Mouse (Mus musculus) heart, postnatal 36 days (tissue): Measurements from ENCODE around the gene Lrriq3. TPM values are rescaled to one million over a fixed set of nuclear protein-coding genes. Genes with fewer than 3 reads are reported as not detected.

Experiments
- DNase-seq, 2 experiments: peaks; one replicate each; pipeline ENCODE4 v3.0.0; 2021 to 2022
- intact Hi-C: fragments of 180-260 bp; cut with DNase I; formaldehyde crosslinking; loops from one replicate; pipeline ENCODE4 v1.15.1; 2025
- total RNA-seq, 2 experiments: library from RNA; stranded (reverse); gene quantifications; 2 replicates each; pipeline ENCODE4 v1.2.3; 2021

The Lrriq3 gene
- total RNA-seq = under 1 TPM; 0.28 to 0.43 TPM

- peak; percentile 84 to 87 for DNase-seq
- intact Hi-C loops = loop anchor here (2.0 to 5.0 kb wide), 2 partner anchors 35 to 496 kb away; partner anchors contain the start of genes Cryz and Tyw3
Observed at GRCm38 (mm10) chr3:155093116-155093956, at the start of gene Lrriq3, which contains the start of gene Fpgt. Gene Lrriq3, plus strand, starts transcription at chr3:155093434. Gene Fpgt, minus strand, starts transcription at chr3:155093403.

- intact Hi-C loops = loop anchor here (10.0 kb wide), 1 partner anchor 133 kb away; no protein-coding TSS in a partner anchor
- no peak for DNase-seq
Observed at GRCm38 (mm10) chr3:155052021-155052420, 41.2 kb upstream of the Lrriq3 start.

GRCm38 (mm10) chr3:155053189-155053588 is 40.0 kb upstream of the Lrriq3 start:
- DNase-seq = no peak
- intact Hi-C loops = loop anchor here (10.0 kb wide), 1 partner anchor 132 kb away; no protein-coding TSS in a partner anchor

GRCm38 (mm10) chr3:155055231-155055916 is 37.9 kb upstream of the Lrriq3 start, which contains the start of gene Tnni3k:
Gene Tnni3k, minus strand, starts transcription at chr3:155055407.
- DNase-seq = peak; percentile 6 to 24

GRCm38 (mm10) chr3:155056606-155057005 is 36.6 kb upstream of the Lrriq3 start:
- intact Hi-C loops = loop anchor here (10.0 kb wide), 1 partner anchor 128 kb away; no protein-coding TSS in a partner anchor
- DNase-seq = no peak

More at GRCm38 (mm10) chr3:155055231-155055916, 37.9 kb upstream of the Lrriq3 start, which contains the start of gene Tnni3k:
- intact Hi-C loops = loop anchor here (10.0 kb wide), 1 partner anchor 129 kb away; no protein-coding TSS in a partner anchor

GRCm38 (mm10) chr3:155057566-155057965 is 35.7 kb upstream of the Lrriq3 start:
- intact Hi-C loops = loop anchor here (10.0 kb wide), 1 partner anchor 127 kb away; no protein-coding TSS in a partner anchor

GRCm38 (mm10) chr3:155058800-155059448 is 34.3 kb upstream of the Lrriq3 start:
- DNase-seq = no peak
- intact Hi-C loops = loop anchor here (2.0 to 10.0 kb wide), 2 partner anchors 34 to 126 kb away; partner anchors contain the start of genes Fpgt and Lrriq3

More at GRCm38 (mm10) chr3:155057566-155057965, 35.7 kb upstream of the Lrriq3 start:
- DNase-seq = no peak

GRCm38 (mm10) chr3:155059449-155059822 is 33.8 kb upstream of the Lrriq3 start:
- intact Hi-C loops = loop anchor here (2.0 to 10.0 kb wide), 2 partner anchors 33 to 125 kb away; partner anchors contain the start of genes Fpgt and Lrriq3

GRCm38 (mm10) chr3:155077908-155078307 is 15.3 kb upstream of the Lrriq3 start:
- intact Hi-C loops = no loop called here
- DNase-seq = no peak

More at GRCm38 (mm10) chr3:155059449-155059822, 33.8 kb upstream of the Lrriq3 start:
- DNase-seq = no peak

- intact Hi-C loops = loop anchor here (2.0 to 5.0 kb wide), 2 partner anchors 33 to 495 kb away; partner anchors contain the start of genes Cryz and Tyw3
- DNase-seq = no peak
Observed at GRCm38 (mm10) chr3:155092081-155092480, 1.2 kb upstream of the Lrriq3 start.

- intact Hi-C loops = no loop called here
- no peak for DNase-seq
Observed at GRCm38 (mm10) chr3:155099266-155099665, 6.0 kb downstream of the Lrriq3 start.

- no peak for DNase-seq
- intact Hi-C loops = no loop called here
Observed at GRCm38 (mm10) chr3:155105957-155106356, 12.7 kb downstream of the Lrriq3 start.

GRCm38 (mm10) chr3:155137737-155138136 is 44.5 kb downstream of the Lrriq3 start:
- intact Hi-C loops = no loop called here
- no peak for DNase-seq

GRCm38 (mm10) chr3:155141047-155141446 is 47.8 kb downstream of the Lrriq3 start:
- no peak for DNase-seq
- intact Hi-C loops = no loop called here

GRCm38 (mm10) chr3:155144368-155144767 is 51.1 kb downstream of the Lrriq3 start:
- intact Hi-C loops = no loop called here

GRCm38 (mm10) chr3:155161842-155162241 is 68.6 kb downstream of the Lrriq3 start:
- intact Hi-C loops = no loop called here
- DNase-seq = no peak

More at GRCm38 (mm10) chr3:155144368-155144767, 51.1 kb downstream of the Lrriq3 start:
- DNase-seq = no peak

- no peak for DNase-seq
- intact Hi-C loops = loop anchor here (10.0 kb wide), 1 partner anchor 126 kb away; the partner anchor contains the start of gene Tnni3k
Observed at GRCm38 (mm10) chr3:155180303-155180902, 87.2 kb downstream of the Lrriq3 start.

- DNase-seq = no peak
- intact Hi-C loops = loop anchor here (10.0 kb wide), 1 partner anchor 132 kb away; the partner anchor contains the start of gene Tnni3k
Observed at GRCm38 (mm10) chr3:155186456-155186855, 93.2 kb downstream of the Lrriq3 start.

- intact Hi-C loops = loop anchor here (10.0 kb wide), 1 partner anchor 134 kb away; the partner anchor contains the start of gene Tnni3k
- peak in 1 of 2 experiments; percentile 2 for DNase-seq
Observed at GRCm38 (mm10) chr3:155188857-155189256, 95.6 kb downstream of the Lrriq3 start.
